Mouse (Mus musculus): ENCODE results near the gene Ugt1a9.
"Not testable (repeated sequence)": the region's sequence is repeated elsewhere in the genome, so short reads cannot be mapped to it uniquely, and the experiment has no call there.

Ugt1a9 gene

GRCm38 (mm10) chr1:88105656-88106055 is 35.1 kb downstream of the Ugt1a9 start:
- DNase-seq (ENCODE audit: low read depth in 2 of 2, low spot score in 2 of 2), result no peak

GRCm38 (mm10) chr1:88109027-88109557 is 38.5 kb downstream of the Ugt1a9 start:
- DNase-seq (ENCODE audit: low read depth in 2 of 2, low spot score in 2 of 2), result not testable (repeated sequence)

- not testable (repeated sequence) for DNase-seq (ENCODE audit: low read depth in 2 of 2, low spot score in 2 of 2)
These were observed 39.0 kb downstream of the Ugt1a9 start for GRCm38 (mm10) chr1:88109604-88110003.

- not testable (repeated sequence) for DNase-seq (ENCODE audit: low read depth in 2 of 2, low spot score in 2 of 2)
These were observed 42.2 kb downstream of the Ugt1a9 start for GRCm38 (mm10) chr1:88112769-88113168.

GRCm38 (mm10) chr1:88120550-88120949 is 50.0 kb downstream of the Ugt1a9 start:
- DNase-seq (ENCODE audit: low read depth in 2 of 2, low spot score in 2 of 2), result not testable (repeated sequence)

- DNase-seq (ENCODE audit: low read depth in 2 of 2, low spot score in 2 of 2), result not testable (repeated sequence)
These were observed 50.9 kb downstream of the Ugt1a9 start for GRCm38 (mm10) chr1:88121521-88121920.

GRCm38 (mm10) chr1:88125827-88126360 is 55.3 kb downstream of the Ugt1a9 start:
- not testable (repeated sequence) for DNase-seq (ENCODE audit: low read depth in 2 of 2, low spot score in 2 of 2)

- not testable (repeated sequence) for DNase-seq (ENCODE audit: low read depth in 2 of 2, low spot score in 2 of 2)
These were observed 58.5 kb downstream of the Ugt1a9 start for GRCm38 (mm10) chr1:88129091-88129490.

- DNase-seq (ENCODE audit: low read depth in 2 of 2, low spot score in 2 of 2), result not testable (repeated sequence)
These were observed 59.6 kb downstream of the Ugt1a9 start for GRCm38 (mm10) chr1:88130223-88130622.

GRCm38 (mm10) chr1:88133908-88134456 is 63.4 kb downstream of the Ugt1a9 start:
- no peak for DNase-seq (ENCODE audit: low read depth in 2 of 2, low spot score in 2 of 2)

- DNase-seq (ENCODE audit: low read depth in 2 of 2, low spot score in 2 of 2), result not testable (repeated sequence)
These were observed 63.9 kb downstream of the Ugt1a9 start, which contains the start of gene Ugt1a6a for GRCm38 (mm10) chr1:88134457-88135011. TSS of gene Ugt1a6a (plus strand) at chr1:88134809.

- not testable (repeated sequence) for DNase-seq (ENCODE audit: low read depth in 2 of 2, low spot score in 2 of 2)
These were observed 64.8 kb downstream of the Ugt1a9 start for GRCm38 (mm10) chr1:88135229-88135904.

GRCm38 (mm10) chr1:88136646-88137045 is 66.0 kb downstream of the Ugt1a9 start:
- no peak for DNase-seq (ENCODE audit: low read depth in 2 of 2, low spot score in 2 of 2)

GRCm38 (mm10) chr1:88137264-88137663 is 66.7 kb downstream of the Ugt1a9 start:
- no peak for DNase-seq (ENCODE audit: low read depth in 2 of 2, low spot score in 2 of 2)

- no peak for DNase-seq (ENCODE audit: low read depth in 2 of 2, low spot score in 2 of 2)
These were observed 67.5 kb downstream of the Ugt1a9 start for GRCm38 (mm10) chr1:88138145-88138544.

GRCm38 (mm10) chr1:88140492-88140891 is 69.9 kb downstream of the Ugt1a9 start:
- DNase-seq (ENCODE audit: low read depth in 2 of 2, low spot score in 2 of 2), result not testable (repeated sequence)

GRCm38 (mm10) chr1:88143966-88144675 is 73.5 kb downstream of the Ugt1a9 start:
- peak in 1 of 2 experiments; percentile 14 for DNase-seq (ENCODE audit: low read depth in 2 of 2, low spot score in 2 of 2)

- not testable (repeated sequence) for DNase-seq (ENCODE audit: low read depth in 2 of 2, low spot score in 2 of 2)
These were observed 74.7 kb downstream of the Ugt1a9 start for GRCm38 (mm10) chr1:88145278-88145677.

GRCm38 (mm10) chr1:88150133-88150532 is 79.5 kb downstream of the Ugt1a9 start:
- not testable (repeated sequence) for DNase-seq (ENCODE audit: low read depth in 2 of 2, low spot score in 2 of 2)

- DNase-seq (ENCODE audit: low read depth in 2 of 2, low spot score in 2 of 2), result no peak
These were observed 87.8 kb downstream of the Ugt1a9 start for GRCm38 (mm10) chr1:88158430-88158829.

- no peak for DNase-seq (ENCODE audit: low read depth in 2 of 2, low spot score in 2 of 2)
These were observed 95.1 kb downstream of the Ugt1a9 start, which contains the start of gene Ugt1a5 for GRCm38 (mm10) chr1:88165711-88166110. TSS of gene Ugt1a5 (plus strand) at chr1:88166012.

Measured in CD8-positive naive resting alpha-beta T cell, adult 2 months (primary cell).